Mouse (Mus musculus) stomach, embryonic 14.5 days (tissue): ENCODE measurements around the gene Cfap36. TPM values are rescaled to one million over a fixed set of nuclear protein-coding genes. Genes with fewer than 3 reads are reported as not detected.

Experiments
- ATAC-seq: fragments of 200-750 bp; cut with Nextera tagmentation; 2 replicates; pipeline ENCODE4 v1.8.0; 2017; ENCODE audit warnings: low read depth, moderate TSS enrichment; ENCODE audit not compliant: insufficient number of reproducible peaks, insufficient read depth, low FRiP score
- H3K27ac ChIP-seq: fragments of 300-500 bp; sonication (generic); 2 replicates; pipeline ENCODE4 v1.5.1; 2014; ENCODE audit warnings: mild to moderate bottlenecking, low read length, moderate library complexity, mixed read lengths
- H3K27me3 ChIP-seq: fragments of 300-500 bp; sonication (generic); 2 replicates; pipeline ENCODE4 v1.6.1; 2014; ENCODE audit warnings: low read length, control low read depth, mixed read lengths; ENCODE audit not compliant: control insufficient read depth, insufficient read depth
- H3K36me3 ChIP-seq: fragments of 300-500 bp; sonication (generic); 2 replicates; pipeline ENCODE4 v1.6.1; 2014; ENCODE audit warnings: mild to moderate bottlenecking, control low read depth, low read length, moderate library complexity, mixed read lengths; ENCODE audit not compliant: control insufficient read depth, insufficient read depth
- H3K4me1 ChIP-seq: fragments of 300-500 bp; sonication (generic); 2 replicates; pipeline ENCODE4 v1.6.1; 2014; ENCODE audit warnings: low read length, control low read depth, mixed read lengths; ENCODE audit not compliant: control insufficient read depth, insufficient read depth
- H3K4me2 ChIP-seq: fragments of 300-500 bp; sonication (generic); replicated peaks from 2 replicates; pipeline ENCODE4 v1.6.1; 2014; ENCODE audit warnings: low read depth, low read length, control low read depth
- H3K4me3 ChIP-seq: fragments of 300-500 bp; sonication (generic); 2 replicates; pipeline ENCODE4 v1.5.1; 2014; ENCODE audit warnings: low read depth, low read length, control low read depth
- H3K9ac ChIP-seq: fragments of 300-500 bp; sonication (generic); replicated peaks from 2 replicates; pipeline ENCODE4 v1.6.1; 2014; ENCODE audit warnings: low read depth, mild to moderate bottlenecking, control low read depth, low read length, moderate library complexity, mixed read lengths
- H3K9me3 ChIP-seq: fragments of 300-500 bp; sonication (generic); 2 replicates; pipeline ENCODE4 v1.6.1; 2016; ENCODE audit warnings: low read depth, low read length, control low read depth; ENCODE audit not compliant: control insufficient read depth
- WGBS: fragments of 180-500 bp; shearing (Covaris S2); extraction: QIAGEN DNeasy Blood & Tissue Kit; methylation state at CpG from one replicate; pipeline ENCODE4 v1.1.7; 2014; 5-methylcytosine and 5-hydroxymethylcytosine counted together
- polyA plus RNA-seq: library from polyadenylated mRNA; unstranded; fragments of >200 nt; fragmentation: Nextera tagmentation; extraction: Ambion mirVana; gene quantifications from 2 replicates; pipeline ENCODE4 v1.2.1, GENCODE M21; 2014

The Cfap36 gene
- polyA plus RNA-seq, 1 experiment from 2014 or later = 56.5 TPM

DNA sequence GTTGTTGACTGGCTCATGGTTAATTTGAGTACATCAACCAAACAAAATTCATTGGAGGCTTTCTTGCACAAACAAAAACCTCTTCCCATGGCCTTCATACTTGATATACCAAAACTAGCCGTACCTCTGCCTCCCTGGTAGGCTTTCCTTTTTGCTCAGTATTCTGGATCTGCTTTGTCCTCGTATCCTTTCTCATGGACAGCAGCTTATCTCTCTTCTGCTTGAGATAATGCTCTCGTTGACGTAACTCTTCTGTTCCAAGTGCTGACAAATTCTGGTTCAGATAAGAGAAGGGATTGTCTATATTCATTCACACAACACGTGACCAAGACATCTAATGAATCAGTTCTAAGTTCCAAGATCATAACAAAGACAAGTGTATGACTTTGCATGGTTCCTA, 24.9 kb downstream of the Cfap36 start:
- no peaks in the 10 kb centered on the region for H3K4me1 ChIP-seq
- no peak overlapping the region for H3K4me2 ChIP-seq
- no peaks in the 10 kb centered on the region for H3K27me3 ChIP-seq
- 82% methylated on average over 5 of the region's 5 CpGs for WGBS
- peaks cover 53% of the 10 kb centered on the region for H3K36me3 ChIP-seq
- H3K9me3 ChIP-seq = no peaks in the 10 kb centered on the region
- H3K27ac ChIP-seq = no peak overlapping the region
- no peak overlapping the region for H3K4me3 ChIP-seq
- no peak overlapping the region for H3K9ac ChIP-seq
- no peak for ATAC-seq

DNA sequence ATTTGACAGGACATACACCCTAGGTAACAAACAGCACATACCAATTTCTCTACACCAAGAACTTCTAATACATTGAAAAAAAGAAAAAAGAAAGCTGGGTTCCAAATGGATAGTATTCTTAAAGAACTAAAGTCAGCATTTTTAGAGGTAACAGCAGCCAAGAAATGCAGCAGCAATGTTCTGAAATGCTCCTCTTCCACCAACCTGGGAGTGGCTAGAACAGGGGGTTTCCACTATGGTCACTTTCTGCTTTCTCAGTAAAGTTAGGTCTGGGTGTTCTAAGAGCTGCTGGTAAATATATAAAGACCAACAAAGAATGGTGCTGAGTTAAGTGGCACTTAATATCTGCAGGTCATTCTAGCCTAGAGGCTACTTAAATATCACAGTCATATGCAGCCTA, 28.2 kb downstream of the Cfap36 start:
- Histone ChIP-seq H3K4me3 (no peak overlapping the region), H3K9ac (no peak overlapping the region), H3K27me3 (no peaks in the 10 kb centered on the region), H3K4me2 (no peak overlapping the region), H3K9me3 (no peaks in the 10 kb centered on the region), H3K4me1 (no peaks in the 10 kb centered on the region), H3K27ac (no peak overlapping the region), H3K36me3 (peaks cover 62% of the 10 kb centered on the region)
- no peak for ATAC-seq

DNA sequence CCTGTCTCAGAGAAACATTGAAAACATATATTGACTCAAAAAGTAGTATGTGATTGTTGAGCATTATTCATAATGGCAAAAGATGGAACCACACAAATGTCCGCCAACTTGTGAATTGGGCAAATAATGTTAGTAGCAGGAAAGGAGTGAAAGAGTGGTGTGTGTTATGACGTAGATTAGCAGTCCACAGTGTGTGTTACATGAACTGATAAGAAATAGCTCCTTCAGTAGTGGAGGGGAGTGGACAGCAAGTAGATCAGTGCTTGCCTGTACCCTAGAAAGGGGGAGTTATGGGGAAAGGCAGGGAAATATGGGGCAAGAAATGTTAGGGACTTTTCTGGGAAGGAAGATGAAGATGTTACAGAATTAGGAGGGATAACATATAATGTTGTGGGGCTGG, 31.0 kb downstream of the Cfap36 start:
- Histone ChIP-seq H3K27ac (no peak overlapping the region), H3K36me3 (peaks cover 56% of the 10 kb centered on the region), H3K4me3 (no peak overlapping the region), H3K4me2 (no peak overlapping the region), H3K4me1 (no peaks in the 10 kb centered on the region), H3K9me3 (no peaks in the 10 kb centered on the region), H3K27me3 (no peaks in the 10 kb centered on the region), H3K9ac (no peak overlapping the region)
- ATAC-seq = no peak
- 85% methylated on average over 2 of the region's 2 CpGs for WGBS

DNA sequence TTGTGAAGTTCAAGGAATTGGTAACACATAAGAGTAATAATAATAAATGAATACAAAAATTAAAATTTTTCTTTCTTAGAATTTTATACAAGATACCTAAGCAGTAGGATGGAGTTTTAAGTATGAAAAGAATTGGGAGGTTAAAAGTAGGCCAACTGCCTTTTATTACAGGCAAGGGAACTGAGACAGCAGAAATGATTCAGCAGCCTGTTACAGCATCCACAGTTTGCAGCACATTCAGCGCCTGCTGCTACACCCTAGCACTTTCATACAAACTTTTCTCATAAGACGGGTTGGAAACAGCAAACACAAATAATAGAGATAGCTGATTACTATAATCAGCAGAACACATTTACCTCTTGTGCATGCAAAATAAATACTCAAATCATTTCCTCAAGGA, 37.4 kb downstream of the Cfap36 start:
- Histone ChIP-seq H3K4me2 (no peak overlapping the region), H3K4me3 (no peak overlapping the region), H3K27me3 (no peaks in the 10 kb centered on the region), H3K9me3 (no peaks in the 10 kb centered on the region), H3K27ac (no peak overlapping the region), H3K4me1 (no peaks in the 10 kb centered on the region), H3K9ac (no peak overlapping the region), H3K36me3 (peaks cover 36% of the 10 kb centered on the region)
- WGBS = 88% methylated on average over 2 of the region's 2 CpGs
- no peak for ATAC-seq

DNA sequence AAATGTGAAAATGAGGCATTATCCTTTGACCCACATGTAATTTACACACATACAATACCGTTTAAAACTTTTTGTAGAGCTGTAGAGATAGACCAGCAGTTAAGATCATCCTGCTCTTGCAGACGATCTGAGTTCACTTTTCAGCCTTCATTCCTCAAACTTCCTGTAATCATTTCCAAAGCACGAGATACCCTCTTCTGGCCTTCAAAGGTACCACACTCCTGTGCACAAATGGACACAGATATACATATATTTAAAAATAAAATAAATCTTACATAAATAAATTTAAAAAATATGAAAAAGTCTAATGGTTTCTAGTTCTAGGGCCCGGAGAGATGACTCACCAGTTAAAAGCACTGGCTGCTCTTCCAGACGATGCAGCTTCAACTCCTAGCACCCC, 43.6 kb downstream of the Cfap36 start:
- Histone ChIP-seq H3K9me3 (no peaks in the 10 kb centered on the region), H3K9ac (no peak overlapping the region), H3K27me3 (no peaks in the 10 kb centered on the region), H3K36me3 (peaks cover 39% of the 10 kb centered on the region), H3K4me3 (no peak overlapping the region), H3K4me1 (no peaks in the 10 kb centered on the region), H3K27ac (no peak overlapping the region), H3K4me2 (no peak overlapping the region)
- 85% methylated on average over 5 of the region's 5 CpGs for WGBS
- ATAC-seq = no peak

DNA sequence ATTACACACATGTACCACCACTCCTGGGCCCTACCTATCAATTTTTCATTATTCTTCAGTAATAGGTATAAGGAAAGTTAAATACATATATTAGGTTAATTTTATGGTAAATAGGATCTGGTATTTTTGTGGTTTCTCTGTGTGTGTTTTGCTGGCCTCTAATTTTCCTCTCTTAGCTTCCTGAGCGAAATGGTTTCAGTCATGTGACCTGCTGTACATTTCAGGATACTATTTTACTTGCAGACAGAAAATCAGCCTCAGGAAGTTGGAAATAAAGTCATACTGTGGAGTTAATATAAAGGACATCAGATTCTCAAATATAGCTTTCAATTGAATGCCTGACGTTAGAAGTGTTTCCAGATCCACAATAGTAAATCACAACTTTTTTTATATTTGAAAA, 58.2 kb downstream of the Cfap36 start:
- Histone ChIP-seq H3K9ac (no peak overlapping the region), H3K36me3 (peaks cover 28% of the 10 kb centered on the region), H3K27ac (no peak overlapping the region), H3K9me3 (no peaks in the 10 kb centered on the region), H3K4me2 (no peak overlapping the region), H3K4me3 (no peak overlapping the region), H3K4me1 (no peaks in the 10 kb centered on the region), H3K27me3 (no peaks in the 10 kb centered on the region)
- 81% methylated on average over 2 of the region's 2 CpGs for WGBS
- ATAC-seq = no peak

DNA sequence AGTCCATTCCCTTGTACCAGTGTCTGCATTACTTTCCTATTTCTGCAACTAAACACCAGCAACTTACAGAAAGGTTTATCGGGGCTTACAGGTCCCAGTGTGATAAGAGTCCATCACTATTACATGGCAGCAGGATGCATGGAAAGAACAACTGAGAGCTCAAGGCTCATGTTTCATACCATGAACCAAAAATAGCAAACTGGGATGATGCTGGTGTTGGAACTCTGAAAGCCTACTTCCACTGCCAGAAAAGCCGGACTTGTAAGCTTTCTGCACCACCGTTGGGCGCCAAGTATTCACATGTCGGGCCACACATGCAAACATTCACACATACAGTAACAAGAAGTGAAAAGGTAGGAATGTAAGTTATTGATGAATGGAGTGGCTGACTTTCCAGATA, 65.5 kb downstream of the Cfap36 start:
- no peak overlapping the region for H3K9ac ChIP-seq
- H3K36me3 ChIP-seq = peaks cover 28% of the 10 kb centered on the region
- no peak overlapping the region for H3K4me3 ChIP-seq
- WGBS = 92% methylated on average over 5 of the region's 5 CpGs
- H3K4me2 ChIP-seq = no peak overlapping the region
- no peak for ATAC-seq
- no peaks in the 10 kb centered on the region for H3K4me1 ChIP-seq
- H3K9me3 ChIP-seq = no peaks in the 10 kb centered on the region
- no peak overlapping the region for H3K27ac ChIP-seq
- no peaks in the 10 kb centered on the region for H3K27me3 ChIP-seq

DNA sequence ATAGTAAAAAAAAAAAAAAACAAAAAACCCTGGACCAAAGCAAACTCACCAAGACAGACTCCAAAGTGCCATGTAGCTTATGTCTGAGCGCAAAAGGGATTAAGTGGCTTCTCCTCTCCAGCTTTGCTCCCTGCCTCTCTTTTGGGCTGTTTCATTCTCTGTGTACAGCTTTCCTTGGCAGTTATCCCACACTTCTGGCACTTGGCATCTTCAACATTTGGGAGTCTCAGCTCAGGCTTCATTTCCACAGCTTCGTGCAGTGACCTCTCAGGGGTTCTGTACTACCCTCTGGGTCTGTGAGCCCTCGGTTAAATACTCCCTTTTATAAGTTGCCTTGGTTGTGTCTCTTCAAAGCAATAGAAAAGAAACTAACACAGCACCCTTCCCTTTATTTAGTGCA, 66.6 kb downstream of the Cfap36 start:
- H3K4me3 ChIP-seq = no peak overlapping the region
- whole genome bisulfite sequencing = 82% methylated on average over 3 of the region's 3 CpGs
- no peaks in the 10 kb centered on the region for H3K9me3 ChIP-seq
- no peaks in the 10 kb centered on the region for H3K4me1 ChIP-seq
- H3K4me2 ChIP-seq = no peak overlapping the region
- no peak overlapping the region for H3K9ac ChIP-seq
- H3K36me3 ChIP-seq = peaks cover 17% of the 10 kb centered on the region
- ATAC-seq = no peak
- no peaks in the 10 kb centered on the region for H3K27me3 ChIP-seq
- H3K27ac ChIP-seq = no peak overlapping the region

DNA sequence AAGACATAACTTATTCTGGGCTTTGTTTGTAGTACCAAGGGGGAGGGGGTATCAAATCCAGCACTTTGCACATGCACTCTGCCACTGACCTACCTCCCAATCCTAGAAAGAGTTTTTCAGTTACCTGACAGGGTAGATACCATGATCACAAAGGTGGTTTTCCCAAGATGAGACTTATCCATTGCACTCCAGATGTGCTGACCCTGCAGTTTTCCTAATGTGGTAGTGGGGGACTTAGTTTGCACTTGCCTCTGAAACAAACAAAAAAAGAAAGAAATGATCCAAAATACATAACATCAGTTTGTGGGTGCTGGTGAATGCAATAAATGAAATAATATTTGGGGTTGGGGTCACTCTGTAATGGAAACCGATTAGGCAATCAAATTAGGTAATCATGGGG, 67.9 kb downstream of the Cfap36 start:
- Histone ChIP-seq H3K4me3 (no peak overlapping the region), H3K4me1 (no peaks in the 10 kb centered on the region), H3K9me3 (no peaks in the 10 kb centered on the region), H3K27ac (no peak overlapping the region), H3K27me3 (no peaks in the 10 kb centered on the region), H3K4me2 (no peak overlapping the region), H3K36me3 (peaks cover 16% of the 10 kb centered on the region), H3K9ac (no peak overlapping the region)
- no peak for ATAC-seq
- 93% methylated on average over 1 of the region's 1 CpGs for WGBS
